Mouse (Mus musculus): ENCODE results near the gene Ldlrad3. TPM values are rescaled to one million over a fixed set of nuclear protein-coding genes. Genes with fewer than 3 reads are reported as not detected.
A peak's percentile ranks its signal among the peaks of the same experiment; 100 is the strongest.

Gene Ldlrad3
- polyA plus RNA-seq, 1 experiment from 2014 or later: 14.6 TPM

DNA sequence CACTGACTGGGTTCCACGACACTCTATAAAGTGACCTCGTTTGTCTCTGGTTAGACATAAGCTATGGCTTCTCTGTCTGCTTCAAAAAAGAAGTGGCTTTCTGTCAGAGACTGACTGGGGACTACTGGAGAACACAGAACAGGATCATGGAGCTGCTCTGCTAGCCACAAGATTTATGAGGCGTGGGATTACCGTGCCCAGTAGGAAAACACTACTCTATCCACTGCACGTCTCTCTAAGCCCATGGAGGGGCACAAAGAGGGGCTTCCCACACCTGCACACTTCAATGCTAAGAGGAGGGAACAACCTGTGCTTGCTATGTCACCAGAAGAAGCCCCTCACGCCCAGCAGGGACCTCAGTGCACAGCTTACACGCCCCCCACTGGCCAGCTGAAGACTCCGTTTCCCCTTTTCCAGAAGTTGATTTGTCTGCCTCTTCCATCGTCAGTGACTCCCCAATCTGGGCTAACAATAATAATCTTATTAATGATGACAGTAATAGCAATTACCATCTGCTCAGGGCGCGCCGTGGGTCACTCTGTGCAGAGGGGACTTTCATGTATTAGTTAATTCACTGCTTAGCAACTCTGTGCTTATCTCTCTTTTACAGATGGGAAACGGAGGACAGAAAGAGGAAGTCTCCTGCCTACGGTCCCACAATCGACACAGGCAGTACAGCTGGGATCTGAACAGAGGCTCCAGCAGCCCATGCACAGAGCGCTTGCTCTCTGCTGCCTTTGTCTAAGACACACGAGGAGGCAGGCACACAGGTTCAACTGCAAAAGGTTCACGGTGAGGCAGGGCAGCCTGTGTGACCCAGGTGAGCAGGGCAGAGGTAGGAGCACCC, 149.3 kb downstream of the Ldlrad3 start:
- Histone ChIP-seq H3K27ac (ENCODE audit: low read length) (no peak overlapping the region), H3K4me2 (replicated peaks; ENCODE audit: low read depth, low read length) (peak overlapping the region; percentile 11), H3K4me3 (ENCODE audit: low read depth, low read length) (no peak overlapping the region), H3K27me3 (replicated peaks; ENCODE audit: insufficient read depth, low read length) (no peaks in the 10 kb centered on the region), H3K4me1 (ENCODE audit: insufficient read depth, low read depth, low read length) (no peaks in the 10 kb centered on the region; the same call in 1 of the 2 replicates), H3K36me3 (ENCODE audit: insufficient read depth, low read length) (no peaks in the 10 kb centered on the region), H3K9me3 (ENCODE audit: low read length) (no peaks in the 10 kb centered on the region), H3K9ac (replicated peaks; ENCODE audit: low read depth) (no peak overlapping the region)
- no peak; the same call in 1 of the 2 replicates for TF ChIP-seq CTCF (IDR thresholded peaks at IDR 0.05)
- peak; percentile 11; the same call in 1 of the 2 replicates for TF ChIP-seq EP300 (IDR thresholded peaks at IDR 0.05)
- DNase-seq (ENCODE audit: low spot score) (peak; percentile 39), ATAC-seq (peak; percentile 44; the same call in 1 of the 2 replicates)
- WGBS: 52% methylated on average over 18 of the region's 18 CpGs

DNA sequence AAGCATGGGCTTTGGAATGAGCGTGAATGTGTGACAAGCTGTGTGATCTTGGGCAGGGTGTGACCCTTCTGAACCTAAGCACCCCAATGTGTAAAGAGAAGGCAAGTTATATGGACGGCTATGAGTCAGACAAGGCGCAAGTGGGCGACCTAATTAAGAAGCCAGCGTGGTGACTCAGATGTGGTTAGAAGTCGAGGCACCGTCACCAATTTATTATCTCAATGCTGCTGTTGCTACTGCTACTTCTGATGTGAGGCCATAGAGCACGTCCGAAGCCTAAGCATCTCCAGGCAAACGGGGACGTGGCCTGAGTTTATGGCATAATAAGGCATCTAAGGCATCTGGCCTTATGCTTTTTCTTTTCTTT, 151.7 kb downstream of the Ldlrad3 start:
- 84% methylated on average over 11 of the region's 11 CpGs for WGBS
- no peak for ATAC-seq
- H3K27ac ChIP-seq (ENCODE audit: low read length): no peak overlapping the region

DNA sequence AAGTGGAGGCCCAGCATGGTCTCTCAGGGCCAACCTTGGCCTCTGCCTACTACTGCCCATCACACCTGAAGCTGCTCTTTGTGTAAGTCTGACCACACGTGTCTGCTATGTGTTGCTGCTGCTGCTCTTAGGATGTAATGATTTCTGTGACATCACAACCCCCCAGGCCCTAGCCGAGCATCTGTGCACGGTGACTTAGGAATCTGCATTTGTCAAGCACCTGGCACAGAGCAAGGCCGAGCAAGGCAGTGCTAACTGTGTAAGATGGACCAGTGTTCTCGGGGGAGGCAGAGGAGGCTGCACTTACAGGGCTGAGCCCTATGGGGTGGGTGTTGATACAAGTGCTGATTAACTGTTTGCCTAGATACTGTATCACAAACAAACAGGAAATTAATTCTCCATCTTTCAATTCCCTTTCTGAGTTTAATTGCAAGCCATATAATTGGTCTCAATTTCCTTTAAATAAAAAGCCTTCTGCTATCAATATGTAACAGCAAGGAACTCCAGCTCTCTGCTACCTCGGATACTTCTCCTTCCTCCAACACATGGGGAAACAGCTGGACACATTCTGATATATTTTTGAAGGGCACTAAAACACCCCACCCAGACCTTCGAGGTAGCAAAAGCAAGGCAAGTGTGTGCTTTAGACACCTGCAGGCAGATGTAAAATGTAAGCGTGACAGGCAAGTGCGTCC, 152.2 kb downstream of the Ldlrad3 start:
- H3K4me2 ChIP-seq (replicated peaks; ENCODE audit: low read depth, low read length): no peak overlapping the region
- no peak overlapping the region for H3K9ac ChIP-seq (replicated peaks; ENCODE audit: low read depth)
- H3K27me3 ChIP-seq (replicated peaks; ENCODE audit: insufficient read depth, low read length): no peaks in the 10 kb centered on the region
- ATAC-seq (no peak), DNase-seq (ENCODE audit: low spot score) (no peak)
- no peaks in the 10 kb centered on the region; the same call in 1 of the 2 replicates for H3K4me1 ChIP-seq (ENCODE audit: insufficient read depth, low read depth, low read length)
- H3K9me3 ChIP-seq (ENCODE audit: low read length): no peaks in the 10 kb centered on the region
- TF ChIP-seq EP300 (IDR thresholded peaks at IDR 0.05) (no peak), CTCF (IDR thresholded peaks at IDR 0.05) (no peak)
- no peak overlapping the region for H3K27ac ChIP-seq (ENCODE audit: low read length)
- H3K4me3 ChIP-seq (ENCODE audit: low read depth, low read length): no peak overlapping the region
- WGBS: 67% methylated on average over 9 of the region's 9 CpGs
- H3K36me3 ChIP-seq (ENCODE audit: insufficient read depth, low read length): no peaks in the 10 kb centered on the region

More for the DNA sequence above, 151.7 kb downstream of the Ldlrad3 start:
- DNase-seq (ENCODE audit: low spot score): no peak
- H3K4me2 ChIP-seq (replicated peaks; ENCODE audit: low read depth, low read length): no peak overlapping the region
- H3K4me3 ChIP-seq (ENCODE audit: low read depth, low read length): no peak overlapping the region
- no peak overlapping the region for H3K9ac ChIP-seq (replicated peaks; ENCODE audit: low read depth)
- H3K4me1 ChIP-seq (ENCODE audit: insufficient read depth, low read depth, low read length): no peaks in the 10 kb centered on the region; the same call in 1 of the 2 replicates
- H3K9me3 ChIP-seq (ENCODE audit: low read length): no peaks in the 10 kb centered on the region
- H3K27me3 ChIP-seq (replicated peaks; ENCODE audit: insufficient read depth, low read length): no peaks in the 10 kb centered on the region
- no peak for TF ChIP-seq EP300 (IDR thresholded peaks at IDR 0.05)
- no peak for TF ChIP-seq CTCF (IDR thresholded peaks at IDR 0.05)
- H3K36me3 ChIP-seq (ENCODE audit: insufficient read depth, low read length): no peaks in the 10 kb centered on the region

DNA sequence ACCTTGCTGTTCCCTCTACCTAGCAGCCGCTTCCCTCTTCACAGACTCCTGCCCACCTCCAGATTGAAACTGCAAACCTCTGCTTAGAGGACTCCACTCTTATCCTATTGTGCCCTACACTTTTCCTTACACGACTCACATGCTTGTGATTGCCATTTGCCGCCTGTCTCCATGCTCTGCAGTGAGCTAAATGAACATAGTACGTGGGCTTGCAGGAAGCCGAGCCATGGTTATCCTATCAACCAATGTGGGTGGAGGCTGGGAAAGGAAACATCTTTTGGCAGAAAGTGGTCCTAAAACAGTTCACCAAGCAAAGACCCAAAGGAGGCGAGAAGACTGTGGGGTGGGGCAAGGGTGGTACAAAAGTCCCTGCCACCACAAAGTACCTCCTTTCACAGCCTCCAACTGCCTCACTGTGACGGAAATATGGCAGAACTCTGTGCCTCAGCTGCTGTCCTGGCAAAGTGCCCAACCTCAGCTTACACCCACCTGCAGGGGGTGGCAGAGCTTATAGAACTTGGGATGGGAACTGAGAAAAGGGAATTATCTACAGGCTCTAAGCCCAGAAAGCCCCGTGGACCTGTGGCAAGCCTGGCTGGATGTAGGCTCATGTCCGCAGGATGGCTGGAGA, 153.4 kb downstream of the Ldlrad3 start:
- no peaks in the 10 kb centered on the region for H3K27me3 ChIP-seq (replicated peaks; ENCODE audit: insufficient read depth, low read length)

DNA sequence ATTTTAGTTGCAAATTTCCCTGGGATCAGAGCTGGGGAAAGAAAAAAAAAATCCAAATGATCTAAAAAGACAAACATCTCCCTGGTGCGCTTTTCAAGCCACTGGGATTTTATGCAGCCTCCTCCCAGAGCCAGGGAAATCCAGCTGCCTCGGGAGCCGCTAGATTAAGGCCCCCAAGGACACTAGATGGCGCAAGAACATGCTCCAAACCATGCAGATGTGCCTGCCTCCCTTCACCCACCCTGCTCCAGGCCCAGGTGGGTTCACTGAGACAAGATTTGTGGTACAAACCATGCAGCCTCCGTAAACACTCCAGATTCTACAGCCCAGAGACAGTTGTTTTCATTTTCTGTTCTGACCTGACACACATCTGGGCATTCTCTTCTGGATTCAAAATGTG, 155.5 kb downstream of the Ldlrad3 start:
- Histone ChIP-seq H3K4me1 (ENCODE audit: insufficient read depth, low read depth, low read length) (no peaks in the 10 kb centered on the region), H3K9ac (replicated peaks; ENCODE audit: low read depth) (no peak overlapping the region), H3K4me3 (ENCODE audit: low read depth, low read length) (no peak overlapping the region), H3K4me2 (replicated peaks; ENCODE audit: low read depth, low read length) (no peak overlapping the region), H3K27ac (ENCODE audit: low read length) (no peak overlapping the region), H3K36me3 (ENCODE audit: insufficient read depth, low read length) (no peaks in the 10 kb centered on the region), H3K27me3 (replicated peaks; ENCODE audit: insufficient read depth, low read length) (no peaks in the 10 kb centered on the region), H3K9me3 (ENCODE audit: low read length) (no peaks in the 10 kb centered on the region)
- peak; percentile 84 for TF ChIP-seq CTCF (IDR thresholded peaks at IDR 0.05)
- TF ChIP-seq EP300 (IDR thresholded peaks at IDR 0.05): no peak
- ATAC-seq (0 out of 2 replicates have a peak, but pooled peaks have one; percentile 44), DNase-seq (ENCODE audit: low spot score) (peak; percentile 46)
- 31% methylated on average over 5 of the region's 5 CpGs for WGBS

More for the DNA sequence above, 153.4 kb downstream of the Ldlrad3 start:
- TF ChIP-seq CTCF (IDR thresholded peaks at IDR 0.05): peak; percentile 33
- TF ChIP-seq EP300 (IDR thresholded peaks at IDR 0.05): no peak
- DNase-seq (ENCODE audit: low spot score) (no peak), ATAC-seq (no peak)
- WGBS: 72% methylated on average over 9 of the region's 9 CpGs
- H3K4me2 ChIP-seq (replicated peaks; ENCODE audit: low read depth, low read length): no peak overlapping the region
- no peak overlapping the region for H3K27ac ChIP-seq (ENCODE audit: low read length)
- no peaks in the 10 kb centered on the region for H3K36me3 ChIP-seq (ENCODE audit: insufficient read depth, low read length)
- H3K9me3 ChIP-seq (ENCODE audit: low read length): no peaks in the 10 kb centered on the region
- no peak overlapping the region for H3K9ac ChIP-seq (replicated peaks; ENCODE audit: low read depth)
- no peaks in the 10 kb centered on the region for H3K4me1 ChIP-seq (ENCODE audit: insufficient read depth, low read depth, low read length)
- H3K4me3 ChIP-seq (ENCODE audit: low read depth, low read length): no peak overlapping the region

DNA sequence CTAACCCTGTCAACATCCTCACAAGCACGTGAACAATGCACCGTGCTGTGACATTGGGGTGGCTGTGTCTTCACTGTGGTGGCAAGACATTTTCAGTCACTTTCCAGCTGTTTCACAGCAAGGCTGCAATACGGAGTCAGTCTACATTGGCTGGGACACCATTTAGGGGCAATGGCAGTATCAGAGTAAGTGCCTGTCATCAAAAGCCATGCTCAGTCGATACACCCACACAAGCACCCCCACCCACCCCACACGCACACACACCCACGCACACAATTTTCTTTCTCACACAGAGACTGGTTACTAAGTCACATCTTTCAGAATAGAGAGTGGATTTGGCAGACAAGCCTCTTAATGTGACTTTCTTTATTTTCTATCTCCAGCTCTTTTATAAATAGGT, 156.0 kb downstream of the Ldlrad3 start:
- DNase-seq (ENCODE audit: low spot score): no peak
- Histone ChIP-seq H3K27me3 (replicated peaks; ENCODE audit: insufficient read depth, low read length) (no peaks in the 10 kb centered on the region), H3K9me3 (ENCODE audit: low read length) (no peaks in the 10 kb centered on the region), H3K4me3 (ENCODE audit: low read depth, low read length) (no peak overlapping the region), H3K27ac (ENCODE audit: low read length) (no peak overlapping the region), H3K4me2 (replicated peaks; ENCODE audit: low read depth, low read length) (no peak overlapping the region), H3K36me3 (ENCODE audit: insufficient read depth, low read length) (no peaks in the 10 kb centered on the region), H3K4me1 (ENCODE audit: insufficient read depth, low read depth, low read length) (no peaks in the 10 kb centered on the region), H3K9ac (replicated peaks; ENCODE audit: low read depth) (no peak overlapping the region)
- TF ChIP-seq CTCF (IDR thresholded peaks at IDR 0.05): no peak
- TF ChIP-seq EP300 (IDR thresholded peaks at IDR 0.05): no peak
- WGBS: 87% methylated on average over 6 of the region's 6 CpGs
- no peak for ATAC-seq
